Mouse (Mus musculus): ENCODE data around the gene Cngb1. TPM values are rescaled to one million over a fixed set of nuclear protein-coding genes. Genes with fewer than 3 reads are reported as not detected.

Cngb1 gene
- polyA plus RNA-seq, 1 experiment: 0.19 TPM

DNA sequence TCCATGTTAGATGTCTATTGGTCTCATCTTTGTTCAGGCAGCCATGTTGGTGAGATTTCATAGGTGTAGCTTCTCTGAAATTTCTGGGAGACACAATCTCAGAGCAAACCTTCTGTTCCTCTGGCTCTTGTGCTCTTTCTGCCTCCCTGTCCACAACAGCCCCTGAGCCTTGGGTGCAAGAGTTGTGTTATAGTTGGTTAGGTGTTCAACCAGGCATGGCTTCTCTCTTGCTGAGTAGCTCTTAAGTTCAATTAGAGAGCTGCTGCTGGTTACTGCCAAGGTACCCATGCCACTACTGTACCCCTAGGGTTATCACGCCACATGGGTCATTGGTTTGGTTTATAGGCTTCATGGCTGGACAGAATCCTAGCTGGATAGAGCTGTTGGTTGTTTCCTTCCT, 9.0 kb upstream of the Cngb1 start:
- no peaks in the 10 kb centered on the region for H3K36me3 ChIP-seq (ENCODE audit: control insufficient read depth, insufficient read depth, low read length, poor library complexity, severe bottlenecking)
- no peak overlapping the region for H3K9ac ChIP-seq (ENCODE audit: low read depth, poor library complexity, severe bottlenecking)
- H3K4me3 ChIP-seq (ENCODE audit: low read depth, low read length): no peak overlapping the region
- H3K9me3 ChIP-seq (replicated peaks; ENCODE audit: control insufficient read depth, insufficient read depth, low read length, poor library complexity, severe bottlenecking): no peaks in the 10 kb centered on the region
- TF ChIP-seq CTCF (IDR thresholded peaks at IDR 0.05; ENCODE audit: low read depth, low read length) (no peak), POLR2A (IDR thresholded peaks at IDR 0.05; ENCODE audit: insufficient read depth, low read length) (no peak), EP300 (IDR thresholded peaks at IDR 0.05; ENCODE audit: insufficient read depth, low read depth, low read length) (no peak)
- no peaks in the 10 kb centered on the region for H3K27me3 ChIP-seq (ENCODE audit: control insufficient read depth, insufficient read depth, low read length, poor library complexity, severe bottlenecking)
- H3K27ac ChIP-seq (ENCODE audit: insufficient read depth, low read length): no peak overlapping the region
- H3K4me1 ChIP-seq (ENCODE audit: control insufficient read depth, insufficient read depth, low read length): no peaks in the 10 kb centered on the region

GRCm38 (mm10) chr8:95314707-95315106, 8.3 kb upstream of the Cngb1 start:
- Histone ChIP-seq H3K9ac (ENCODE audit: low read depth, poor library complexity, severe bottlenecking) (no peak overlapping the region), H3K9me3 (replicated peaks; ENCODE audit: control insufficient read depth, insufficient read depth, low read length, poor library complexity, severe bottlenecking) (no peaks in the 10 kb centered on the region), H3K36me3 (ENCODE audit: control insufficient read depth, insufficient read depth, low read length, poor library complexity, severe bottlenecking) (no peaks in the 10 kb centered on the region), H3K27ac (ENCODE audit: insufficient read depth, low read length) (no peak overlapping the region), H3K4me1 (ENCODE audit: control insufficient read depth, insufficient read depth, low read length) (no peaks in the 10 kb centered on the region), H3K27me3 (ENCODE audit: control insufficient read depth, insufficient read depth, low read length, poor library complexity, severe bottlenecking) (no peaks in the 10 kb centered on the region), H3K4me3 (ENCODE audit: low read depth, low read length) (no peak overlapping the region)
- TF ChIP-seq POLR2A (IDR thresholded peaks at IDR 0.05; ENCODE audit: insufficient read depth, low read length) (no peak), CTCF (IDR thresholded peaks at IDR 0.05; ENCODE audit: low read depth, low read length) (no peak), EP300 (IDR thresholded peaks at IDR 0.05; ENCODE audit: insufficient read depth, low read depth, low read length) (no peak)

GRCm38 (mm10) chr8:95313857-95314256, 7.5 kb upstream of the Cngb1 start:
- Histone ChIP-seq H3K4me1 (ENCODE audit: control insufficient read depth, insufficient read depth, low read length) (no peaks in the 10 kb centered on the region), H3K9ac (ENCODE audit: low read depth, poor library complexity, severe bottlenecking) (no peak overlapping the region), H3K4me3 (ENCODE audit: low read depth, low read length) (no peak overlapping the region), H3K27ac (ENCODE audit: insufficient read depth, low read length) (no peak overlapping the region), H3K27me3 (ENCODE audit: control insufficient read depth, insufficient read depth, low read length, poor library complexity, severe bottlenecking) (no peaks in the 10 kb centered on the region), H3K9me3 (replicated peaks; ENCODE audit: control insufficient read depth, insufficient read depth, low read length, poor library complexity, severe bottlenecking) (no peaks in the 10 kb centered on the region), H3K36me3 (ENCODE audit: control insufficient read depth, insufficient read depth, low read length, poor library complexity, severe bottlenecking) (no peaks in the 10 kb centered on the region)
- TF ChIP-seq POLR2A (IDR thresholded peaks at IDR 0.05; ENCODE audit: insufficient read depth, low read length): no peak
- no peak for TF ChIP-seq EP300 (IDR thresholded peaks at IDR 0.05; ENCODE audit: insufficient read depth, low read depth, low read length)
- TF ChIP-seq CTCF (IDR thresholded peaks at IDR 0.05; ENCODE audit: low read depth, low read length): no peak

- no peaks in the 10 kb centered on the region for H3K9me3 ChIP-seq (replicated peaks; ENCODE audit: control insufficient read depth, insufficient read depth, low read length, poor library complexity, severe bottlenecking)
- no peaks in the 10 kb centered on the region for H3K4me1 ChIP-seq (ENCODE audit: control insufficient read depth, insufficient read depth, low read length)
- H3K27me3 ChIP-seq (ENCODE audit: control insufficient read depth, insufficient read depth, low read length, poor library complexity, severe bottlenecking): no peaks in the 10 kb centered on the region
- H3K9ac ChIP-seq (ENCODE audit: low read depth, poor library complexity, severe bottlenecking): no peak overlapping the region
- H3K27ac ChIP-seq (ENCODE audit: insufficient read depth, low read length): no peak overlapping the region
- H3K36me3 ChIP-seq (ENCODE audit: control insufficient read depth, insufficient read depth, low read length, poor library complexity, severe bottlenecking): no peaks in the 10 kb centered on the region
- no peak for TF ChIP-seq EP300 (IDR thresholded peaks at IDR 0.05; ENCODE audit: insufficient read depth, low read depth, low read length)
- peak; percentile 85 for TF ChIP-seq CTCF (IDR thresholded peaks at IDR 0.05; ENCODE audit: low read depth, low read length)
- TF ChIP-seq POLR2A (IDR thresholded peaks at IDR 0.05; ENCODE audit: insufficient read depth, low read length): no peak
- H3K4me3 ChIP-seq (ENCODE audit: low read depth, low read length): no peak overlapping the region
Observed at GRCm38 (mm10) chr8:95312836-95313235, 6.5 kb upstream of the Cngb1 start.

- Histone ChIP-seq H3K27me3 (ENCODE audit: control insufficient read depth, insufficient read depth, low read length, poor library complexity, severe bottlenecking) (no peaks in the 10 kb centered on the region), H3K9me3 (replicated peaks; ENCODE audit: control insufficient read depth, insufficient read depth, low read length, poor library complexity, severe bottlenecking) (no peaks in the 10 kb centered on the region), H3K36me3 (ENCODE audit: control insufficient read depth, insufficient read depth, low read length, poor library complexity, severe bottlenecking) (no peaks in the 10 kb centered on the region), H3K27ac (ENCODE audit: insufficient read depth, low read length) (no peak within 1 kb of the TSS), H3K9ac (ENCODE audit: low read depth, poor library complexity, severe bottlenecking) (no peak within 1 kb of the TSS), H3K4me1 (ENCODE audit: control insufficient read depth, insufficient read depth, low read length) (no peaks in the 10 kb centered on the region), H3K4me3 (ENCODE audit: low read depth, low read length) (no peak within 1 kb of the TSS)
- TF ChIP-seq EP300 (IDR thresholded peaks at IDR 0.05; ENCODE audit: insufficient read depth, low read depth, low read length) (no peak), POLR2A (IDR thresholded peaks at IDR 0.05; ENCODE audit: insufficient read depth, low read length) (no peak), CTCF (IDR thresholded peaks at IDR 0.05; ENCODE audit: low read depth, low read length) (no peak)
Observed at GRCm38 (mm10) chr8:95310342-95310970, 4.1 kb upstream of the Cngb1 start, which contains the start of gene Tepp. Tepp (plus strand) TSS chr8:95310566.

- Histone ChIP-seq H3K27me3 (ENCODE audit: control insufficient read depth, insufficient read depth, low read length, poor library complexity, severe bottlenecking) (no peaks in the 10 kb centered on the region), H3K9ac (ENCODE audit: low read depth, poor library complexity, severe bottlenecking) (no peak overlapping the region), H3K27ac (ENCODE audit: insufficient read depth, low read length) (no peak overlapping the region), H3K4me3 (ENCODE audit: low read depth, low read length) (no peak overlapping the region), H3K36me3 (ENCODE audit: control insufficient read depth, insufficient read depth, low read length, poor library complexity, severe bottlenecking) (no peaks in the 10 kb centered on the region), H3K4me1 (ENCODE audit: control insufficient read depth, insufficient read depth, low read length) (no peaks in the 10 kb centered on the region), H3K9me3 (replicated peaks; ENCODE audit: control insufficient read depth, insufficient read depth, low read length, poor library complexity, severe bottlenecking) (no peaks in the 10 kb centered on the region)
- TF ChIP-seq POLR2A (IDR thresholded peaks at IDR 0.05; ENCODE audit: insufficient read depth, low read length) (no peak), EP300 (IDR thresholded peaks at IDR 0.05; ENCODE audit: insufficient read depth, low read depth, low read length) (no peak), CTCF (IDR thresholded peaks at IDR 0.05; ENCODE audit: low read depth, low read length) (no peak)
Observed at GRCm38 (mm10) chr8:95305526-95305925, 859 bp downstream of the Cngb1 start.

All from ES-Bruce4 (cell line).